Mouse (Mus musculus): ENCODE results near the gene Zc2hc1b. TPM values are rescaled to one million over a fixed set of nuclear protein-coding genes. Genes with fewer than 3 reads are reported as not detected.

The Zc2hc1b gene
- total RNA-seq, 2 experiments from 2014 or later = not detected

DNA sequence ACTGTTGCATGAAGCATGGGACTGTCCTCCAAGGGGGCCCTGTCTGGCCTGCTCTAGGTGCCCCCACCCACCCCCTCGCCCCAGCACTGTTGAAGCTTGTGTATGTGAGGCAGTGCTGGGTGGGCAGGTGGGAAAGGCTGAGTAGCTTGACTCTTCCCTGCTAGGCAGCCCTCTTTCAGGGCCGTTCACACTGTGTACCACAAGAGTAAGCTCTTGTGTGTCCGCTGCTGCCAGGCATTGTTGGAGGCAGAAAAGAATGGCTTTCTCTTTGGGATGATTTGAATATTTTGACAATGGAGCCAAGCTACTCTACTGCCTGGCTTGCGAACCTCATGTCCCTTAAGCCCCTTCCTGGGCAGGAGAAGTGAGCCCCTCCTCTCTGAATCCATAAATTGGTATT is 62.8 kb downstream of the Zc2hc1b start:
- DNase-seq = no peak

DNA sequence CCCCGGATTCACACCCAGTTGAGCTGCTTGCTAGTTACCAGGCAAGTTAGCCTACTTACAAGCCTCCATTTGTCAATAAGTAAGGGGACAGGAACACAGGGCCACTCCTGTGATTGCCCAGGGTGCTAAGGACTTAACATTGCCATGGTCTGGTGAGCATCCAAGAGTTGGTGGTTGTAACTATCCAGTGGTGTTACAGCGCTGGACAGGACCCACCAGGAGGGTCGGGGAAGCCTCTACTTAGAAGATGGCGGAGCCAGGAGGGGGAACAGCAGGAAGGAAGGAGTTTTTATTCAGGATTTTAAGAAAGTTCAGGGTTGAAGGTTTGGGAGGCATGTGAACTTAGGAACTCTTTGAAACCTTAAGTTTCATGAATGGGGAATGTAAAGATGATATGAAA is 64.2 kb downstream of the Zc2hc1b start:
- no peak for DNase-seq

DNA sequence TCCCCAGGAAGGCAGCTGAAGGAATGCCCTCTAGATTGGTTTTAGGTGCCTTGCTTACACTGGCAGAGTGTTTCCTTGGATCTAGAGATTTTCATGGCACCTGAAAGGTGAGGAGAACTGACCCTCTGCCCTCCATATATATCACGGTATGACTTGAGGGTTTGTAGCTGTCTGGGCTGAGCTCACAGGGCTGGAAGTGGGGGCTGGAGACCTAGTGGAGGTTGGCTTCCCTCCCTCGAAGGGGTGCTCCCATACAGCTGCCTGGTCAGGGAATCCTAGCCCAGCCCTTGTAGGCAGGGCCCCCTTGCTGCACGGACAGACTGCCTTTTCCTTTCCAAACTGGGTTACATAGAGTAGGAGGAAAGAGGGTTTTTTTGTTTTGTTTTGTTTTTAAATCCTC is 65.0 kb downstream of the Zc2hc1b start:
- DNase-seq = no peak

DNA sequence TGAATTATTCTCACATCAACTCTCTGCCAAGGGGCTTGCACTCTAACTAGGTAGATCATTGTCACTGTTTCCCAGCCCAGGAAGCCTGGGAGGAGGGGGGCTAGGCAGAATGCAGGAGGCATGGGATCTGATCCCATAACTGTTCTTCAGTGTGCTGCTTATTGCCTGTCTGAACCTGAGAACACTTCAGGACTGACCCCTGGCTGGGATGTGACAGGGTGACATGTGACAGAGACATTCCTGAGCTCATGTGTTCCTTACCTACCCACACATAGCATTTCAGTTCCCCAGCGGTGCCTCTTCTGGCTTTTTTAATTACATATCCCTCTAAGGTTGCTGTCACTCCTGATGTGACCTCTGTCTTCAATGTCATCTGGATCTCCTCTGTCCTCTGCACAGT is 68.0 kb downstream of the Zc2hc1b start:
- DNase-seq = no peak

DNA sequence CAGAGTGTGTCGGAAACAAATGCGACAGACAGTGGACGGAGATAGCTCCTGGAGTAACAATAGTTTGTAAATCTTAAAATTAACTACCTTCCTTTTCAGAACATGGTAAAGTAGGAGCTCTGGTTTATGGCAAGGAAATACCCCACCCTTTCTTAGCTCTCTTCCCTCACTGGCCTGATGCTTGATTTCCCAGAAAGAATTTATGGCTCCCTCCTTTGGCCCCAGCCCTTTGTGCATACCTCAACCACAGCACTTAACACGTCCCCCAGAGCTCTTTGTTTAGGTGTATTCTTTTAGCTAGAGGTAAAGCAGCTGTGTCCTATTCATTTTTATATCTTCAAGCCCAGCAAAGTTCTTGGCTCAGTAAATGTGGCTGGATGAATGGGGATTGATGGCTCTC is 69.0 kb downstream of the Zc2hc1b start:
- no peak for DNase-seq

DNA sequence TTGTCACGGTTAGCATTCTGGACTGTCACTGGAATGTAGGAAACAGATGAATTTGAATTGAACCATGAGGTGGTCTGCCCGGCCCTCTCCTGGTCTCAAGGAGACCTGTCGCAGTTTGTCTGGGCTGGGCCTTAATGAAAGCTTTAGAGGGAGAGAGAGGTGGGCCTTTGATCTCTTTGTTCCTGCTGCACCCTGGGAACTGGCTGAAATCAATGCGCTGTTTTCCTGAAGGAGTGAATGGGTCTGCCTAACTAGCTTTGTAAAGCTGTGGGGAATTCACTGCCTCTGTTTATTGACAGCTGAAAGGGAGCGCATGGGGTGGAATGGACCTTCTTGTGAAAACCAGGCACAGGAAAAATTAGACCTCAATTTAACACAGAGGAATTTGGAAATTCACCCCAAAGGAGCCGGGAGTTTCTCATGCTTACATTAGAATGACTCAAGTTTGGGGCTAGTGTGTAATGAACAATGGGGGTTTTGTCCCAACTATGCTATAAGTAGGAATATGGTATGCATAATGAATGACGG is 69.7 kb downstream of the Zc2hc1b start:
- no peak for DNase-seq

DNA sequence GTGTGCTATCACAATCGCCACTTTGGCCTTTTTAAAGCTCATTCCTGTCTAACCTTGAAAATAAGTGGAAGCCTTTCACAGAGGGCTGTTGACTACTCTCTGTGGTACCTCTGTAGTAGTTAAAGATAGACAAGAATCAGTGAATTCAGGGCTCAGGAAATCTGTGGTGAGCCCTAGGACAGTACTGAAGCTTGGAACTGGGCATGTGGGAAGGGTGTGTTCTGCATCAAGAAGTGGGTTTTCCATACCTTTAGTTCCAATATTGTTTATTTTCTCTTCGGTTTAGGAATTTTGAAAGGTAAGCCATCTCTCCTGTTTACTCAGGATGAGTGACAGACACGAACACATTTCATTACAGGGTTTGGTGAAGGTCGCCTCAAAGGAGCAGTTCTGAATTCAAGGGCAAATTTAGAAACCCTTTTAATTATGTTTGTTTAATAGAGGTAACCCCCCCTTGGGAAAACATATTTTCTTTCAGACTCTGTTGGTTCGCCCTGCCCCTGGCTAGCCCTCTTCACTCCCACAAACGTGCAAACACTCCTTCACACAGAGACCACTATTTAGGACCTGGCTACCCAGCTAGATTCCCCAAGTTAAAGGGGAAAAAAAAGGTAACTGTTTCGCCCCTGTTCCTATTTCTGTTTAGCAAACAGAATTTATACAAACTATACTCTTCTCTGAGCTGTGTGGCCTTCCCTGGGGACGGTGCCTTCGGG is 70.8 kb downstream of the Zc2hc1b start:
- DNase-seq = no peak

DNA sequence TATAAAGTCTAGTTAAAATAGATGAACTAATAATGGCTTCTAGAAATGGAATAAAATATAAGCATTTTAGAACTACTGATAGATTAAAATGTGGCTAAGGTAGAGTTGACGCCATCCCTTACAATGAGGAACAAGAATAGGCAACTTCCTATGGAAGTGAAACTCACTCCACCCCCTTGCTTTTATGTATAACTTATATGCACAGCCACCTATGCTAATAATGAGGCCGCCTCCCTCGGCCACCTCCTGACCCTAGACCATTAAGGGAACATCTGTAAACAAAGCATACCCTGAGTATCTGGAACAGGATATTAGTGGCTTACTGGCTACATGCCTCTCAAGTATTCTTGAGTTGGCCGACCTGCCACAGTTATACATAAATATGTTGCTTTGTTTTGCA is 74.0 kb downstream of the Zc2hc1b start:
- no peak for DNase-seq

DNA sequence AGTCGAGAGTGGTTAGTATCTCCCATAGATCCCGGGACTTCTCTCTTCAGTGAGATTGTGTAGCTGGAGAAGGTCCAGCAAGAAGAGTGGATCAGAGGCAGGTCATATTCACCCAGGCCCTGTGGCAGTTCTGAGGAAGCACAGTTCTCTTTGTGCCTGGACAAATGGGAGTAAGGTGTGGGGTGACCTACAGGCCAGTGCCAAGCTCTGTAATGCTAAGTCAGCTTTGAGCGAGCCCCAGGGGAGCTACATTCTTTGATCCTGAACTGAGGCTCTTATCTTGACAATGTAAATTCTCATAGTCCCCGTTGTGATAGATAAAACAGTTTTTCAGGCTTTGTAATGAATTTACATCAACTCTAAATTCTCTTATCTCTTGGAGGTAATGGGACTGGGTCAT is 75.5 kb downstream of the Zc2hc1b start:
- no peak for DNase-seq

DNA sequence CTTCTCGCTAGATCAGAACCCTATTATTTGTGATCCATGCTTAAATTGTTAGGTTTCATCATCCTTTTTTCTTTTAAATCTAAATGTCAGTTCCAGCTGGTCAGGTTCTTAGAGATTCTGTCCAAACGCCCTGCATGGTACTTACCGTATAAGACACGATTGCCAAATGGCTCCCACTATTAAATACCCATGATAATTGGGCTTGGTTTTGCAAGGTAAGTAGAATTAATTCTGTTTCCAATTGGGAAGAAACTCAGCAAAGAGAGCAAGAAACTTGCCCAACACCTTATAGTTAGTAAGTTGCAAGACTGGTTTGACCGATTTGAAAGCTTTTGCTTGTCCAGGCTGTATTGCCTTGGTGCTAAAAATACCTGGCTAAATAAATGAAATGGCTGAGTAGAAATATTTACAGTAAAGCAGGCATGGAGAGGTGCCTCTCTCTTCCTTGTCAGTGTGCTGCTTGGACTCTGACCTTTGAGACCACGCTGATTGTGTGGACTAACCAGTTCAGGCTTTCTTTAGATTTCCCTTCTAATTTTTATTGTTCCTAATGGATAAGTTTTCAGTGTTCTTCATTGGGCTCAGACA is 77.7 kb downstream of the Zc2hc1b start:
- DNase-seq = no peak

Other genes with a start within 250 kb of the Zc2hc1b start
- 10 to 100 TPM in 1 of 2 experiments, 1 to 10 TPM in 1; 7.6 to 13.2 TPM for gene Stx11, start 213.7 kb downstream of the Zc2hc1b start, total RNA-seq (2021)
- gene Sf3b5, start 172.7 kb downstream of the Zc2hc1b start, total RNA-seq (2021) = 10 to 100 TPM; 12.4 to 13.5 TPM
- 10 to 100 TPM in 1 of 2 experiments, 1 to 10 TPM in 1; 7.5 to 14.9 TPM for gene Plagl1, start 117.5 kb downstream of the Zc2hc1b start, total RNA-seq (2021)
- gene Ltv1, start 15.1 kb upstream of the Zc2hc1b start, total RNA-seq (2021) = 10 to 100 TPM; 38.6 to 50.1 TPM

Data from adrenal gland, postnatal 36 days (tissue).